Mouse (Mus musculus): ENCODE results near the gene Cds1. TPM values are rescaled to one million over a fixed set of nuclear protein-coding genes. Genes with fewer than 3 reads are reported as not detected.
A peak's percentile ranks its signal among the peaks of the same experiment; 100 is the strongest.

Gene Cds1
- polyA plus RNA-seq, 2 experiments = 0.23 to 0.29 TPM

- Histone ChIP-seq H3K4me1 (replicated peaks; ENCODE audit: control insufficient read depth in 2 of 2, insufficient read depth in 2 of 2, low read length in 1 of 2) (no peaks in the 10 kb centered on the region), H3K4me2 (ENCODE audit: low read depth) (no peak overlapping the region), H3K9ac (replicated peaks) (no peak overlapping the region), H3K36me3 (replicated peaks; ENCODE audit: control insufficient read depth, insufficient read depth, low read depth) (peaks cover 17% of the 10 kb centered on the region), H3K27me3 (ENCODE audit: control insufficient read depth, insufficient read depth, low read length) (no peaks in the 10 kb centered on the region), H3K9me3 (ENCODE audit: control insufficient read depth, low read length) (no peaks in the 10 kb centered on the region), H3K27ac (no peak overlapping the region), H3K4me3 (ENCODE audit: insufficient read depth in 1 of 2, low read depth in 2 of 2, low read length in 2 of 2) (no peak overlapping the region)
- TF ChIP-seq EP300 (IDR thresholded peaks at IDR 0.05; ENCODE audit: low read depth) (peak; percentile 62), CTCF (IDR thresholded peaks at IDR 0.05; ENCODE audit: low read depth) (no peak)
- ATAC-seq (ENCODE audit: insufficient read depth) (peak; percentile 55), DNase-seq (ENCODE audit: low read depth in 3 of 3, low spot score in 3 of 3) (no peak)
- 45% methylated on average over 7 of the region's 7 CpGs for WGBS (ENCODE audit: insufficient replicate concordance)
Measured at GRCm38 (mm10) chr5:101851133-101851532, 86.2 kb downstream of the Cds1 start.

DNA sequence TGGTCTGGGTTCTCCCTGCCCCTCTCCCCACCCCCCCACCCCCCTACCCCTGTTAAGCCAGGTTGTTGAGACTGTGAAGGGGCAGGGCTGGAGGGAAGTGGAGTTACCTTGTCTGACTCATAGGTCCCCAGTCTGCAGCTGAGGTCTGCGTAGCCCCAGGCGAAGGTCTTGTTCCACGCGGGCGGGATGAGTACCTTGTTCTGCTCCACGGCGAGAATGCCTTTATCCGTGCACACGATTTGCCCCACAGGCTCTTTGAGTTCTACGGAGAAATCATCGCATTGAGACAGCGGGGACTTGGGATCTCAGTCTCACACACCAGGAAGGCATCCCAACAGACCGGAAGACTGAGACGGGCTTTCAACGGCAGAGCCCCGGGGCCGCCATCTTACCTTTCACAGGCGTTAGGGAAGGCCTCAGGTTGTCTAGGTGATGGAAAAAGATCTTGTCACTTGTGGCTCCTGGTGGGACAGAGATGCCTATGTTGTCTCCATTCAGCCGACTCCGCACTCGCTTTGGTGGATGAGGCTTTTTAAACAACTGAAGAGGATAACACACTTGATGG, 87.3 kb downstream of the Cds1 start:
- H3K27ac ChIP-seq = no peak overlapping the region
- H3K4me1 ChIP-seq (replicated peaks; ENCODE audit: control insufficient read depth in 2 of 2, insufficient read depth in 2 of 2, low read length in 1 of 2) = no peaks in the 10 kb centered on the region
- no peak overlapping the region for H3K4me2 ChIP-seq (ENCODE audit: low read depth)
- H3K9me3 ChIP-seq (ENCODE audit: control insufficient read depth, low read length) = no peaks in the 10 kb centered on the region
- no peak overlapping the region for H3K4me3 ChIP-seq (ENCODE audit: insufficient read depth in 1 of 2, low read depth in 2 of 2, low read length in 2 of 2)
- no peak for TF ChIP-seq CTCF (IDR thresholded peaks at IDR 0.05; ENCODE audit: low read depth)
- TF ChIP-seq EP300 (IDR thresholded peaks at IDR 0.05; ENCODE audit: low read depth) = no peak
- no peaks in the 10 kb centered on the region for H3K27me3 ChIP-seq (ENCODE audit: control insufficient read depth, insufficient read depth, low read length)
- no peak overlapping the region for H3K9ac ChIP-seq (replicated peaks)
- DNase-seq (ENCODE audit: low read depth in 3 of 3, low spot score in 3 of 3) (no peak), ATAC-seq (ENCODE audit: insufficient read depth) (no peak)
- peaks cover 13% of the 10 kb centered on the region for H3K36me3 ChIP-seq (replicated peaks; ENCODE audit: control insufficient read depth, insufficient read depth, low read depth)
- WGBS (ENCODE audit: insufficient replicate concordance) = 88% methylated on average over 21 of the region's 21 CpGs

DNA sequence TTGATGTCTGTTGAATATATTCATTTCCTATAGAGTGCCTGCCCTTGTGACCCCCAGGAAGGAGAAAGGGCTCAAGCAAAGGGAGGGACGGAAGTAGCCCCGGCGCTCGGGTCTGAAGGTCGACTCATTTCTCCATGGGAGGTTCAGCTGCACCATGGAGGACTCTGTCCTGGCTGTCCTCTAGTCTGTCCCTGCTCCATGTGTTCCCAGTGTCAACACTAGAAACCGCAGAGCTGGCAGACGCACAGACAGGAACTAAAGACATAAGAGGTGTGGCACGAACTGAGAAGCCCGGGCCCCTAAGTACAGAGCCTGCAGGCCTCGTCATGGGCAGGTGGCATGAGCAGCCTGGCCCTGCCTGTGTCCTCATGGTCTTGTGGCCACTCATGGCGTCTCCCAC, 89.2 kb downstream of the Cds1 start:
- Histone ChIP-seq H3K27me3 (ENCODE audit: control insufficient read depth, insufficient read depth, low read length) (no peaks in the 10 kb centered on the region), H3K4me1 (replicated peaks; ENCODE audit: control insufficient read depth in 2 of 2, insufficient read depth in 2 of 2, low read length in 1 of 2) (no peaks in the 10 kb centered on the region), H3K27ac (no peak overlapping the region), H3K36me3 (replicated peaks; ENCODE audit: control insufficient read depth, insufficient read depth, low read depth) (peaks cover 7% of the 10 kb centered on the region), H3K9ac (replicated peaks) (no peak overlapping the region), H3K4me3 (ENCODE audit: insufficient read depth in 1 of 2, low read depth in 2 of 2, low read length in 2 of 2) (no peak overlapping the region), H3K9me3 (ENCODE audit: control insufficient read depth, low read length) (no peaks in the 10 kb centered on the region), H3K4me2 (ENCODE audit: low read depth) (no peak overlapping the region)
- no peak for TF ChIP-seq EP300 (IDR thresholded peaks at IDR 0.05; ENCODE audit: low read depth)
- no peak for TF ChIP-seq CTCF (IDR thresholded peaks at IDR 0.05; ENCODE audit: low read depth)
- ATAC-seq (ENCODE audit: insufficient read depth) (no peak), DNase-seq (ENCODE audit: low read depth in 3 of 3, low spot score in 3 of 3) (no peak)
- 83% methylated on average over 11 of the region's 11 CpGs for WGBS (ENCODE audit: insufficient replicate concordance)

DNA sequence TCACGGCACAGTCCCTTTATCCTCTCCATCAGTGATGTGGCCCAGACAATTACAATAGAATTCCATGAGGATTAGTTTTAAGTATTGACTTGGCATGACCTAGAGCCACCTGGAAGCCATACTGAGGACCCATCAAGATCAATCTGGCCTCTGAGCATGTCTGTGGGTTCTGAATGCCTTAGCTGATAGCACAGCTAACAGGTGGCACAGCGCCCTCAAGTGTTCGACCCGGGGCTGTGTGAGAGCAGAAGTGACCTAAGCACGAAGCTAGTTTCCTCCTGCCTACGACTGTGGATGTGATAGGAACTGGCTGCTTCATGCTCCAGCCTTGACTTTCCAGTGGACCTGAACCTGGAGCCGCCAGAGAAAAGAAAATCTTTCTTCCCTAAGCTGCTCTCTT, 89.7 kb downstream of the Cds1 start:
- ATAC-seq (ENCODE audit: insufficient read depth) (no peak; the same call in 1 of the 2 replicates), DNase-seq (ENCODE audit: low read depth in 3 of 3, low spot score in 3 of 3) (no peak)
- Histone ChIP-seq H3K9ac (replicated peaks) (no peak overlapping the region), H3K36me3 (replicated peaks; ENCODE audit: control insufficient read depth, insufficient read depth, low read depth) (peaks cover 5% of the 10 kb centered on the region), H3K27ac (no peak overlapping the region), H3K9me3 (ENCODE audit: control insufficient read depth, low read length) (no peaks in the 10 kb centered on the region), H3K4me3 (ENCODE audit: insufficient read depth in 1 of 2, low read depth in 2 of 2, low read length in 2 of 2) (no peak overlapping the region), H3K4me2 (ENCODE audit: low read depth) (no peak overlapping the region), H3K27me3 (ENCODE audit: control insufficient read depth, insufficient read depth, low read length) (no peaks in the 10 kb centered on the region), H3K4me1 (replicated peaks; ENCODE audit: control insufficient read depth in 2 of 2, insufficient read depth in 2 of 2, low read length in 1 of 2) (no peaks in the 10 kb centered on the region)
- TF ChIP-seq CTCF (IDR thresholded peaks at IDR 0.05; ENCODE audit: low read depth) (peak; percentile 62), EP300 (IDR thresholded peaks at IDR 0.05; ENCODE audit: low read depth) (no peak)
- WGBS (ENCODE audit: insufficient replicate concordance) = 68% methylated on average over 7 of the region's 7 CpGs

GRCm38 (mm10) chr5:101855475-101855874, 90.5 kb downstream of the Cds1 start:
- Histone ChIP-seq H3K27ac (no peak overlapping the region), H3K4me3 (ENCODE audit: insufficient read depth in 1 of 2, low read depth in 2 of 2, low read length in 2 of 2) (no peak overlapping the region), H3K9ac (replicated peaks) (no peak overlapping the region), H3K27me3 (ENCODE audit: control insufficient read depth, insufficient read depth, low read length) (no peaks in the 10 kb centered on the region), H3K9me3 (ENCODE audit: control insufficient read depth, low read length) (no peaks in the 10 kb centered on the region), H3K36me3 (replicated peaks; ENCODE audit: control insufficient read depth, insufficient read depth, low read depth) (peaks cover 2% of the 10 kb centered on the region), H3K4me2 (ENCODE audit: low read depth) (no peak overlapping the region), H3K4me1 (replicated peaks; ENCODE audit: control insufficient read depth in 2 of 2, insufficient read depth in 2 of 2, low read length in 1 of 2) (no peaks in the 10 kb centered on the region)
- DNase-seq (ENCODE audit: low read depth in 3 of 3, low spot score in 3 of 3) = no peak
- ATAC-seq (ENCODE audit: insufficient read depth) = no peak
- 82% methylated on average over 16 of the region's 16 CpGs for WGBS (ENCODE audit: insufficient replicate concordance)
- TF ChIP-seq CTCF (IDR thresholded peaks at IDR 0.05; ENCODE audit: low read depth) = no peak
- no peak for TF ChIP-seq EP300 (IDR thresholded peaks at IDR 0.05; ENCODE audit: low read depth)

All from liver, embryonic 14.5 days (tissue).